Mouse (Mus musculus): ENCODE results near the gene Pcdh9.
A peak's percentile ranks its signal among the peaks of the same experiment; 100 is the strongest.

Pcdh9 gene

DNA sequence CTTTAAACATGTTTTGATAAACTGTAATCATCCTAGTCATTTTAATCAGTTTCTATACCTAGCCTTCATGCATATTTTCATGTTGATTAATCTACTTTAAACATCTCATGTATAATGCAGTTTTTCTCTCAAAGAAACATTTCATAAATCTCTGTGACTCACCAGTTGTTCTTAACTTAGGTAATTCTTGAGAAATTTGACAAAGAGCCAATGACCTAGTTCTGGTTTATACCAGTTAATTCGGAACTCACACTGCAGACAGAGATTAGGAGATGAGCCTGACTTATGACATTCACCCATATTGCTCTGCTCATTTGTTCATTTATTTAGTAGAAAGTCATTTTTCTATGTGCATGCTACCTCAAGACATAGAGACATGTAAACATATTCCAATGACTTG lies 328.9 kb downstream of the Pcdh9 start:
- DNase-seq (ENCODE audit: low spot score), result no peak

DNA sequence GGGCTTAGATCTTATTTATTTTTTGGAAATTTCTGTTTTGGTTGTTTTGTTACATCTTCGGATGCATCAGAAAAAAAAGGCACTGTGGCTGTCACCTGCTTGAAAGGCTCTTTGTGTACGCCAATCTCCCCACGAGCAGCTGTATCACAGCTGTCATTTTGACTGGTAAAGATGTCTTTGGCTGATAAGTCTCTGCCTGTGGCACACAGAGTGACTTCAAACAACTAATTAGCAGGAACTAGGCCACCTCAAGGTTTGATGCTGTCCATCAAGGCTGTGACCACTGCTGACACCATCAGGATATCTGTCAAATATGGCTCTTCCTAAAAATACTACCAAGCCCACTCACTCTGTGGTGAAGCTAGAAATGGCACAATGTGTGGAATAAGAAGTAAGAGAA lies 336.7 kb downstream of the Pcdh9 start:
- DNase-seq (ENCODE audit: low spot score), result no peak

- DNase-seq (ENCODE audit: low spot score), result no peak
Observed at GRCm38 (mm10) chr14:93545575-93545974, 344.9 kb downstream of the Pcdh9 start.

- no peak for DNase-seq (ENCODE audit: low spot score)
Observed at GRCm38 (mm10) chr14:93543970-93544627, 346.4 kb downstream of the Pcdh9 start.

DNA sequence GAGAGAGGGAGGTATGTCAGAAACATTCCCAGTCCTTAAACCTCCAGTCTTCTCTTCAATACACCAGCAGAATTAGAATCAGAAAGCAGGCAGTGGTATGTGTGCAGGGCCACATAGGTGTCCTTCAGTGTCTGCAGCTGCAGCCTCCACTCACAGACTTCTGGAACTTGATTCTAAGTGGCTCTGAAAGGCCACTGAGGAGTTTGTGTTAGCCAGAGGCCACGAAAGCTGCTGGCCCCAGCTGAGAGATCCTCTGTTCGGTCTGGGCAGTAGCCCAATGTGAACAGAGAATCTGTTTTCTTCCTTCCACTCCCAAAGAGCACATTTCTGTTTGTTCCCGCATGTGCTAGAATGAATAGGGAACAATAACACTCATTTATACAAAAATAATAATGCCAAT lies 346.9 kb downstream of the Pcdh9 start:
- no peak for DNase-seq (ENCODE audit: low spot score)

GRCm38 (mm10) chr14:93534928-93535327 lies 355.6 kb downstream of the Pcdh9 start:
- no peak for DNase-seq (ENCODE audit: low spot score)

GRCm38 (mm10) chr14:93523430-93523829 lies 367.0 kb downstream of the Pcdh9 start:
- DNase-seq (ENCODE audit: low spot score), result no peak

- no peak for DNase-seq (ENCODE audit: low spot score)
Observed at GRCm38 (mm10) chr14:93520166-93520565, 370.3 kb downstream of the Pcdh9 start.

GRCm38 (mm10) chr14:93516679-93517078 lies 373.8 kb downstream of the Pcdh9 start:
- DNase-seq (ENCODE audit: low spot score), result no peak

GRCm38 (mm10) chr14:93506107-93506506 lies 384.4 kb downstream of the Pcdh9 start:
- DNase-seq (ENCODE audit: low spot score), result no peak

DNA sequence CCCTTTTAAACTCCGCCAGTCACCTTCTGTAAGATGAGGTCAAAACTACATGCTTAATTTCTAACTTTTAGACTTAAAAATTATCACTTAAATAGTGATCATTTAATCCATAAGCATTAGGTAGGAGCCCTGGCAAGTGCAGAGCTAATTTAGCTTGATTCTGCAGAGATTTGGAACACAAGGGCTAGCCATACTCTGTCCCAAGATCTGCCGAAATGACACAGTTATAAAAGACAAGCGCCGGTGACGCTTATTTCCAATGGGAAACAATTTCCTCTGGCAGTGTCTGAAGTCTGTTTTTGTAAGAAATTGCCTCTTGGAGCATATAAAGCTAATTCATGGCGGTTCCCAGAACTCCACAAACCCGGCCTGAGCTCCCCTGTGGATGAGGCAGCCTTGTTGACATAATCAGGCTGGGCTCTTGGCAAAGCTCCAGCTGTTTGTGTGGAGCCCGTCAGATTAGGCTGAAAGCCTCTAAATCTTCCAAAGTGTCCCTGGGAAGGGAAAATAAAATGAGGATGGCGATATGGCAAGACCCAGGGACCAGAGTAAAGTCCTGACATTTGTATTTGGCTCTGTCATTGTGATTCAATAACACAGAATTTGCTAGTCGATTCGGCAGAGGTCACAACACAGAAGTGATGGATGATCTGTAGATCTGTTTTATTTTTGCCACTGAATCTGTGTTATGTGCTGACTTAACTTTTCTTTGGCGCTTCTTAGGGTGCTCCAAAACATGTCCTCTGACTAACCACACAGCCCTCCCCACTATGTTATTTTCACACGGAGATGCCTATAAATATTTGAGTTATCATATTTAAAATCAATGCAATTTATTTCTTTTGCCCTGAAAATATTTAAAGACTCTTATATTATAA lies 391.4 kb downstream of the Pcdh9 start:
- DNase-seq (ENCODE audit: low spot score), result peak; percentile 16

- DNase-seq (ENCODE audit: low spot score), result no peak
Observed at GRCm38 (mm10) chr14:93474991-93475390, 415.5 kb downstream of the Pcdh9 start.

GRCm38 (mm10) chr14:93472494-93472893 lies 418.0 kb downstream of the Pcdh9 start:
- DNase-seq (ENCODE audit: low spot score), result no peak

DNA sequence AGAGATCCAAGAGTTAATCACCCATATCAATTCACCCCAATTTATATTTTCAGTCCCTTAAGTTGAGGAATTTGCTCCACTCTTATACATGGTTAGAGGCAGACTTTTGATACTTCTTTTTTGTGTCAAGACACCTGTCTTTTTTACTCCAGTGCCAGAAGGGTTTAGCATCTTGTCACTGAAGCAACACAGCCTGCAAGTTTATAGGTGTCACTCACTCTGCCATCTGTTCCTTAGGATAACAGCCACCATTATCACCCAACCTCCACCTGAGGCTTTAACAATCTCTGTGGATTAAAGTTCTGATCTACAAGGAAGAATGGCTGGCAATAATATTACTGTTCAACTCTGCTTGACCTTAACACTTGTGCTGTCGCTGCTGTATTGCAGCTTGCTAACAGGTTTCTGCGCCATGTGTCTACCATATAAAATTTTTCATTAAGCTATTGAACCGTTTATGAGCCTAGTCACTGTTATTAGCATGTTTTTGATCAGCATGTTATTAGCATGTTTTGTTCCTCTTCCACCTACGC lies 427.1 kb downstream of the Pcdh9 start:
- no peak for DNase-seq (ENCODE audit: low spot score)

DNA sequence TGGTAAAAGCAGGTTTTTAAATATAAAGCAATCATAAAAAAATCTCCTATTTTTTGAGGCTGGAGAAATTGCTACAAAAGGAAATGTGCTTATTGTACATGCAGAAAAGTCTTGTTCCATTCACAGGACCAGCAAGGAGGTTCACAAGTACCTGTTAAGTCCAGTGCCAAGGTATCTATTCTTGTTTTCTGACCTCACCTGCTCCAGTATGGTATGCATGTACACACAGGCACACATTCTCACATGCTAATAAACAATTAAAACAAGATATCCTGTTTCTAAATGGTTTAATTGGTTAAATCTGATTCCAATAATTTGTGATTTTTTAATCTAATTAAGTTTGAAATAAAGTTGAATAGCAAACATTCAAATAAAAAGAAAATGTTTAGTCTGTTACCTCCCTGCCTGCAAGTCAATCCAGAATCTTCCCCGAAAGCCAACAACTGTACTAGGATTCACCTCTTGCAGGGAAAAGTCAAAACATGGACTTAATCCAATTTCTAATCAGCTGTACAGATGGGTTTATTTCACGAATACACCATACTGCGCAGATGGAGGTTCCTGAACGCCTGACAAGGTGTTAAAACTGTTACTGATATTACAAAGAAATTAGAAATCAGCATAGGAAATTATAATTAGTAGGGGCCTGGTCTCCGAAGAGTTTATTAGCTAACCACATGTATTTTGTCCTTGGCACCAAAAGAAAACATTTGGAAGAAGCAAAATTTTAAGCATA lies 439.4 kb downstream of the Pcdh9 start:
- no peak for DNase-seq (ENCODE audit: low spot score)

DNA sequence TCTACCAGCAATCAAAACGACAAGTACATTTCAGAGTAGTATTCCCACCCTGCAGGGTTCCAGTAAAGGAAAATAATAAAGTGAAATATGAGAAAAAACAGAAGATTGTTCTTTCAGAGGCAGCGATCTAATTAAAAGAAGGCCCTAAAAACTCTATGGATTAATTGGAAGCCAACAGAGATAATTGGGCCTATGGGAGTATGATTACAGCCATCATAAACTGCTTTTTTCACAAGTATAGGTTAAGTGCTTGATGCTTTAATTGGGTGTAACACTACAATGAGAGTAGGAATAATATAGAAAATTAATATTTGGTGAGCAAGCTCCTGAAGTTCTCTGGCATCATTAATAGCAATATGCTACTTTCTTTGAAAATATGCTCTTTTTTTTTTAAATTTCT lies 448.6 kb downstream of the Pcdh9 start:
- DNase-seq (ENCODE audit: low spot score), result no peak

DNA sequence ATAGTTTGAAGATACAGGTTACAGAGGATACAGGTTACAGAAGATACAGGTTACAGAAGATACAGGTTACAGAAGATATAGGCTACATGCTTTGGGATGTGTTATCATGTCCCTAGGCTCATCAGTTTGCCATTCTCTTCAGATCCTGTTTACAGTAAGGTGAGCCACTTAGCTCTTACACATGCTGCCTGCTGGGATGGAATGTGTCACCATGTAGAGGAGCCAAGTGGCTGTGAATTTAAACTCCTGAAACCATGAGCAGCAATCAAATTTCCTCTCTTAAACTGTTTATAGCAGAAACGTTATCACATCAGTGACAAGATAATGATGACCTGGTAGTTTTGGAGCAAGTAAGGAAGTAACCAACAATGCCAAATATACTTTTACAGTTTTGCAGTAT lies 453.3 kb downstream of the Pcdh9 start:
- DNase-seq (ENCODE audit: low spot score), result no peak

GRCm38 (mm10) chr14:93416752-93417151 lies 473.7 kb downstream of the Pcdh9 start:
- no peak for DNase-seq (ENCODE audit: low spot score)

GRCm38 (mm10) chr14:93415496-93415895 lies 475.0 kb downstream of the Pcdh9 start:
- no peak for DNase-seq (ENCODE audit: low spot score)

GRCm38 (mm10) chr14:93409314-93409713 lies 481.2 kb downstream of the Pcdh9 start:
- DNase-seq (ENCODE audit: low spot score), result no peak

DNA sequence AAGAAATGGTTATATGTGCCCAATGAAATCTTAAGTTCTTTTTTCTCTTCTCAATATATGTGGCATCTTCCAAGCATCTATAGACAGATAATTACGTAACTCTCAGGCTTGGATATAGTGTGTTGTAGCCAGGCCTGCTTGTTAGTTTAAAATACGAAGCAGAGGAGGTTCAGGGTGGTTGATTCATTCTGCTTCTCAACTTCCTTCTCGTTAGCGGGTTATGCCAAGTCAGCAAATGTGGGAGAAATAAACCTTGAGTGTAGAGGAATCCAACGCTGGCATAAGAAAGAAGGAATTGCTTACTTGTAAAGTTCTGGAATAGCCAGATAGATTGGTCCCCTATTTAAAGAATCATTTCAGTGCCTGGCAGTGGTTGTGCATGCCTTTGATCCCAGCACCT lies 482.7 kb downstream of the Pcdh9 start:
- no peak for DNase-seq (ENCODE audit: low spot score)

DNA sequence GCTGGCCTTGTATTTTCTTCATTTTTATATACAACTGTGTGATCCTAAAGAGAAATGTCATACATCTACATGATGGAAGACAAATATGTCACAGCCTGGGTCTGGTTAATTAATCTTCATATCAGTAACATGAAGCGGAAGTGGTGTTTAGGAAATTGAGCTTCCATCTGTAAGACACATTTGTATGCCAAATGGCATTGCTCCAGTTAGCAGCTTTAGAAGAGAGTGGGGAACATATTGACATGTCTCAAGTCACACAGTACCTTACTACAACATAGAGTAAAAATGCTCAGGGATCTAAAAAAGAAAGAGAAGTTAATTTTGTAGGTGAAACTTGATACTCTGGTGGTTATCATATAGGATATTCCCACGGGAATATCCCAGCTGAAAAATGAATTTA lies 505.4 kb downstream of the Pcdh9 start:
- no peak for DNase-seq (ENCODE audit: low spot score)

DNA sequence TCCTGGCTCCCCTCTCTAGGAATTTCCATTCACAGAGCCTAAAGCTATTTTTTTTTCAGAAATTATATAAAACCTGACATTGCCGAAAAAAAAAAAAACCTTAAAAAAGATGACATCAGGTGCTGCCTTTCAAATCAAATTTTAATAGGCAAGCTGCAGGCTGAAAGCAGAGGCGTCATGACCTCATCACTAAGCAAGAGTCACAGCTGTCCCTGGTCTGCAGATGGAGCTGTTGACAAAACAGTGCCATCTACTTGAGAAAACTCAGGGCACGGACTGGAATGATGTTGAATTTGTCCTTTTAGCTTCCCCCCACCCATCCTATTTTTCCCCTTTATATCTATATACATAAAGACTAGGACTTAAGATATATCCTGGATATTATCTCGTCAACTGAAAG lies 509.3 kb downstream of the Pcdh9 start:
- no peak for DNase-seq (ENCODE audit: low spot score)
